Mouse (Mus musculus) cerebellum, adult 9-11 months (tissue): ENCODE measurements around the gene Casp14.
"Not testable (repeated sequence)": the region's sequence is repeated elsewhere in the genome, so short reads cannot be mapped to it uniquely, and the experiment has no call there.

ENCODE experiments used
- DNase-seq: peaks from one replicate; pipeline ENCODE4 v3.0.0; 2022

Casp14 gene

GRCm38 (mm10) chr10:78666696-78667095, 51.4 kb downstream of the Casp14 start:
- DNase-seq, result not testable (repeated sequence)

DNA sequence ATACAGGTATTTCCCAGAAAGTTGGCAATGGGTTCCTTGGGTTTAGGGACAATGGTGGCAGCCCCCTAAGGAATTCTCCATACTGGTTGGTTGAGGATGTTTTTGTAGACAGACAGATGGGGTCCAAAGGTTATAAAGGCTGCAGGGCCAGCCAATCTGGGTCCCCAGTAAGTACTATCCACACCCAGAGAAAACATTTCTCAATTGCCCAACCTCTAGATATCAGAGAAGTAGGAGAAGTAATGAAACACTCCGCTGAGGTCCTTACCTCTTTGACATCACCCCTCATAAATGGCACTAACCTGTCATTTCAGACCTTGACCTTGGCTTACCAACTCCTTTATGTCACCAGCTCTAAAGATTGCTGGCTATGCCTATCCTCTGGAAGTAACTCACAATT, 53.5 kb downstream of the Casp14 start:
- no peak for DNase-seq
